Mouse (Mus musculus): ENCODE results near the gene S100a11. TPM values are rescaled to one million over a fixed set of nuclear protein-coding genes. Genes with fewer than 3 reads are reported as not detected.
"Not testable (repeated sequence)": the region's sequence is repeated elsewhere in the genome, so short reads cannot be mapped to it uniquely, and the experiment has no call there.

The S100a11 gene
- polyA plus RNA-seq, 1 experiment from 2014 or later, result 293 TPM

DNA sequence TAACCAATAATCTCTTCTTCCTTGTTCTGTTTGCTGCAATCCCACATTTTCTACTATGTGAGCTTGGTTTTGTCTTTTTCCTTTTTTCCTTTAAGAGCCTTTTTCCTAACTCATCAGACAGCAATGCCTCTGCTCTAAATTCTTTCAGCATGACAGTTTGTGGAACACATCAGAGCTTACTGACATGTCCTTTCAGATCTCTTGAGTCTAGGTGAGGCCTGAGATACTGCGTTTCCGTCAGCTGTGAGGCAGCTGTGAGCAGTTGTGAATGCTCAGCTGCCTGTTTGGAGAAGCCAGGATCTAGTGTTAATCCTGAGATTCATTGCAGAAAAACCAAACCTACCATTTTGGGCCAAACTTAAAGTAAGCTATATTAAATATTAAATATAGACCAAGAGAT is 18.2 kb downstream of the S100a11 start:
- WGBS, result 84% methylated on average over 2 of the region's 2 CpGs
- Histone ChIP-seq H3K9me3 (replicated peaks) (no peaks in the 10 kb centered on the region), H3K4me3 (no peak overlapping the region), H3K4me1 (no peaks in the 10 kb centered on the region), H3K36me3 (no peaks in the 10 kb centered on the region), H3K27me3 (ENCODE audit: low read depth, poor library complexity, severe bottlenecking) (no peaks in the 10 kb centered on the region), H3K27ac (no peak overlapping the region)
- no peak for DNase-seq (ENCODE audit: low spot score)

GRCm38 (mm10) chr3:93541501-93541900 is 21.2 kb downstream of the S100a11 start:
- H3K9me3 ChIP-seq (replicated peaks), result no peaks in the 10 kb centered on the region
- H3K27ac ChIP-seq, result no peak overlapping the region
- no peaks in the 10 kb centered on the region for H3K27me3 ChIP-seq (ENCODE audit: low read depth, poor library complexity, severe bottlenecking)
- no peaks in the 10 kb centered on the region for H3K4me1 ChIP-seq
- WGBS, result 76% methylated on average over 2 of the region's 2 CpGs
- H3K4me3 ChIP-seq, result no peak overlapping the region
- H3K36me3 ChIP-seq, result no peaks in the 10 kb centered on the region
- no peak for DNase-seq (ENCODE audit: low spot score)

DNA sequence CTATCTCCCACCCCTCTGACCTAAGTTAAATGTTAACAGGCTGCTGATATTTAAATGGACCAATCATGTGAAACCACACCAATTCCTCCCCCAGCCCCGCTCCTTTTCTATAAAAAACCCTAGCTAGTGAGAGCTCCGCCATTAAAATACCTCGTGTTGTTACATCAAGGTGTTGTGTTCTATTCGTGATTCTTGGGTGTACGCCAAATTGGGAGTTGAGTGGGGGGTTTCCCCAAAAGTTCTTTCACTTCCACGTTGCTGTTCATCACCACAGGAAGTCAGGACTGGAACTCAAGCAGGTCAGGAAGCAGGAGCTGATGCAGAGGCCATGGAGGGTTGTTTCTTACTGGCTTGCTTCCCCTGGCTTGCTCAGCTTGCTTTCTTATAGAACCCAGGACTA is 23.9 kb downstream of the S100a11 start:
- not testable (repeated sequence) for H3K4me3 ChIP-seq; H3K9me3 ChIP-seq (replicated peaks); DNase-seq (ENCODE audit: low spot score); H3K27me3 ChIP-seq (ENCODE audit: low read depth, poor library complexity, severe bottlenecking); H3K27ac ChIP-seq; H3K4me1 ChIP-seq; H3K36me3 ChIP-seq
- WGBS, result 91% methylated on average over 6 of the region's 6 CpGs

GRCm38 (mm10) chr3:93547099-93547648 is 26.9 kb downstream of the S100a11 start:
- 37% methylated on average over 7 of the region's 7 CpGs for WGBS

DNA sequence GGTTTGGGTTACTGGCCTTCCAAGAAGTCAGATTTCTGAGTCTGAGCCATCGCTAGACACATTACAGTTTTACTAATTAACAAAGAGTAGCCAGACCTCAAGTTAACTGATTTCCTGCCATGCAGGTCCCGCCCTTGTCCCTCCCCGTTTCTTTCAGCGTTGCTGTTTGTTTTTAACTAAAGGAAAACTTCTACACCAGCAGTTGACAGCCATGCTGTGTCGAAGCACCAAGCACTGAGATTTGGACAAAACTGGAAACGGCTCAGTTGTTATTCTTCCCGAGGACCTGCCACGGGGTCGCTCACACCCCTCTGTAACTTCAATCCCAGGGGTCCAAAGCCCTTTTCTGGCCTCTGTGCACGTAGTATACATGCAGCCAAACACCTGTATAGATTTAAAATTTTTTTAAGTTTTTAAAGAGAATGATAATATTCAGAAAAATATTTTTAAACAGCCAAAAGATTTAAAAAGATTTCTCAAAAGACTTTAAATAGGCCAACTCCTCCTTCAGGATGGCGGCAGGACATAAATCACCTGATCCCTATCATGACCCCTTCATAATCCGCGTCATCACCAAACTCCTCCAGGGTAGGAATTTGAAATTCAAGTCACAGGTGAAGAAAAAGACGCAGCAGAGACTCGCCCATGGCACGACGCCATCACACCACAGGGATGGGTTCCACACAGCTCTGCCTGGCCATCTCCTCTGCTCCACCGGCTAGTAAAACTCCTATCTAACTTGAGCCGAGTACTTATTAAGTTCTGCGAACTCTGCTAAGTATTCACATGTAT is 27.7 kb downstream of the S100a11 start:
- no peaks in the 10 kb centered on the region for H3K27me3 ChIP-seq (ENCODE audit: low read depth, poor library complexity, severe bottlenecking)
- WGBS, result 82% methylated on average over 20 of the region's 20 CpGs
- H3K9me3 ChIP-seq (replicated peaks), result no peaks in the 10 kb centered on the region

More at GRCm38 (mm10) chr3:93547099-93547648, 26.9 kb downstream of the S100a11 start:
- Histone ChIP-seq H3K27ac (no peak overlapping the region), H3K4me1 (no peaks in the 10 kb centered on the region), H3K36me3 (no peaks in the 10 kb centered on the region), H3K9me3 (replicated peaks) (no peaks in the 10 kb centered on the region), H3K4me3 (no peak overlapping the region), H3K27me3 (ENCODE audit: low read depth, poor library complexity, severe bottlenecking) (no peaks in the 10 kb centered on the region)
- peak; percentile 87 for DNase-seq (ENCODE audit: low spot score)

GRCm38 (mm10) chr3:93548541-93549266 is 28.4 kb downstream of the S100a11 start:
- no peaks in the 10 kb centered on the region for H3K36me3 ChIP-seq
- no peak overlapping the region for H3K4me3 ChIP-seq
- WGBS, result 95% methylated on average over 5 of the region's 6 CpGs
- peaks cover 5% of the 10 kb centered on the region; the same call in 1 of the 2 replicates for H3K27me3 ChIP-seq (ENCODE audit: low read depth, poor library complexity, severe bottlenecking)
- H3K9me3 ChIP-seq (replicated peaks), result no peaks in the 10 kb centered on the region
- H3K4me1 ChIP-seq, result no peaks in the 10 kb centered on the region
- DNase-seq (ENCODE audit: low spot score), result no peak
- H3K27ac ChIP-seq, result no peak overlapping the region

More for the DNA sequence above, 27.7 kb downstream of the S100a11 start:
- Histone ChIP-seq H3K4me1 (no peaks in the 10 kb centered on the region), H3K4me3 (no peak overlapping the region), H3K27ac (no peak overlapping the region), H3K36me3 (no peaks in the 10 kb centered on the region)
- no peak for DNase-seq (ENCODE audit: low spot score)

DNA sequence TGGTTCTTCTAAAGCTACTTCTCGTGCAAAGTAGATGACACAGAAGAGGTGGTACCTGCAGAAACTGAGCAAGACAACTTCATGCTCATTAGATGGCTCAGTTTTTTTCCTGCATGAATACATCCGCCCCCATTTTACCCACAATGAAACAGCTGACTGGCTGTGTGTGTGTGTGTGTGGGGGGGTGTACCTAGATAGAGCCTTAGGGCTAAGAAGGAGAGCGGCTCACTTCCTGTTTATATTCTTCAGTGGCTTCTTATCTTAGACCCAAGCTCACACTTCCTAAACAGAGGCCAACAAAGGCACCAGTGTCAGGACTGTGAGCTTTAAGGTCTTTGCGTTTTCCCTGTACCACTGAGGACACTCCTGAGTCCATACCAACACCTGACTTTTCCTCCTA is 29.7 kb downstream of the S100a11 start:
- Histone ChIP-seq H3K27me3 (ENCODE audit: low read depth, poor library complexity, severe bottlenecking) (peaks cover 14% of the 10 kb centered on the region; the same call in 1 of the 2 replicates), H3K4me3 (no peak overlapping the region), H3K4me1 (peaks cover 5% of the 10 kb centered on the region; the same call in 1 of the 2 replicates), H3K27ac (no peak overlapping the region), H3K9me3 (replicated peaks) (no peaks in the 10 kb centered on the region), H3K36me3 (no peaks in the 10 kb centered on the region)
- WGBS, result 87% methylated on average over 4 of the region's 4 CpGs
- no peak for DNase-seq (ENCODE audit: low spot score)

DNA sequence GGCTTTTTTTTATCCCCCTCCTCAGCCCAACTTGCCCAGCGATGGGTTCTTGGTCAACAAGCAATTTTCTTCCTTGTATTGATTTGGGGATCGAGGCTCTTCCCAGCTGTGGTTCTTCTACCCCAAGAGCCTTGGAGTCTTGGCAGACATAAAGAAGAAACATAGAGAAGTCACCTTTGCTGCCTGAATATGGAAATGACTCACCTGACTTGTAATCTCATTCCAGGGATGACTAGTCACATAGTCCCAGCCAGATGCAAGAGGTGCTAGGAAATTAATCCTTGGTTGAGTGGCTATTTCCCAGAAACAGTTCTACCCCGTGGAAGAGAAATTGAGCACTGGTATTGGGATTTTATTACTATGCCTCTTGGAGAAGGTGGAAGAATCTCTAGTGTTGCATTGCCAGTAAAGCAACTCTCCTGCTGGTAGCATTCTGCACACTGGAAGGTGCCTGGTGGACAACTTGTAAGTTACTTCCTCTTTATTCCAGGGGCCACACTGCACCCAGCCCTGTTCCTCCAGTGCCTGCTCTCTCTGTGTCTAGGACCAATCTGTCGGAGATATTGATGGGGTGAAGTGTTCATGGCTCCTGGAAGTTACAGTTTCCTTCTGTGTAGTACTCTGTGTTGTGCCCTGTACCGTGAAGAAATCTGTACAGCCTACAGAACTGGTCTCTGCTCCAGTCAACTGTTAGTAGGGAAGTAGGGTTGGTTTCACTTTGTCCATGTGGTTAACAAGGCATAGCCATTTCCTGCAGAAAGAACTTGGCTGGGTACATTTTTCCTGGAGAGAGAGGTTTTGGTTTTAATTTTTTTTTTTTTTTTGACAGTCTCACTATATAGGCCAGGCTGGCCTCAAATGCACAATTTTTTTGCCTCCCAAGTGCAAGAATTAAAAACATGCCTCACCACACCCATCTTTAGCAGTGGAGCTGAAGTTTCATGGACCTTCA is 31.9 kb downstream of the S100a11 start:
- WGBS, result 88% methylated on average over 5 of the region's 5 CpGs
- no peak overlapping the region for H3K27ac ChIP-seq
- no peak overlapping the region for H3K4me3 ChIP-seq
- peaks cover 15% of the 10 kb centered on the region for H3K4me1 ChIP-seq
- H3K36me3 ChIP-seq, result no peaks in the 10 kb centered on the region
- peaks cover 25% of the 10 kb centered on the region for H3K27me3 ChIP-seq (ENCODE audit: low read depth, poor library complexity, severe bottlenecking)
- H3K9me3 ChIP-seq (replicated peaks), result no peaks in the 10 kb centered on the region
- DNase-seq (ENCODE audit: low spot score), result no peak

DNA sequence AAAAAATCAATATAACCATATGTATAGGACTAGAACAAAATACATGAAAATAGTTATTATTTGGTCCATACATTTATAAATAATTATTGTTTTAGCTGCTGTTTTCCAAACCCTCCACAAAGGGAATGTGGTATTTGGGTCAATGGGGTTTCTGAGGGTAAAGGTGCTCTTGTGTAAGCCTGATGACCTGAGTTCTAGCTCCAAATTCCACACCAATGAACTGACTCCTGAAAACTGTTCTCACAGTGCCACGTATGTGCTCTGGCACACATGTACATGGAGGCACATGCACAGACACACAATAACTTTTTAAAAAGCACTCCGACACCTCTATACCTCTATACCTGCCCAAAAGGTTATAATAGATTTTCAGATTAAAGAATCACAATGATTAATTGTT is 33.0 kb downstream of the S100a11 start:
- no peak overlapping the region for H3K27ac ChIP-seq
- 91% methylated on average over 2 of the region's 2 CpGs for WGBS
- H3K4me3 ChIP-seq, result no peak overlapping the region
- no peaks in the 10 kb centered on the region for H3K9me3 ChIP-seq (replicated peaks)
- peaks cover 25% of the 10 kb centered on the region for H3K27me3 ChIP-seq (ENCODE audit: low read depth, poor library complexity, severe bottlenecking)
- peaks cover 15% of the 10 kb centered on the region for H3K4me1 ChIP-seq
- H3K36me3 ChIP-seq, result no peaks in the 10 kb centered on the region
- no peak for DNase-seq (ENCODE audit: low spot score)

DNA sequence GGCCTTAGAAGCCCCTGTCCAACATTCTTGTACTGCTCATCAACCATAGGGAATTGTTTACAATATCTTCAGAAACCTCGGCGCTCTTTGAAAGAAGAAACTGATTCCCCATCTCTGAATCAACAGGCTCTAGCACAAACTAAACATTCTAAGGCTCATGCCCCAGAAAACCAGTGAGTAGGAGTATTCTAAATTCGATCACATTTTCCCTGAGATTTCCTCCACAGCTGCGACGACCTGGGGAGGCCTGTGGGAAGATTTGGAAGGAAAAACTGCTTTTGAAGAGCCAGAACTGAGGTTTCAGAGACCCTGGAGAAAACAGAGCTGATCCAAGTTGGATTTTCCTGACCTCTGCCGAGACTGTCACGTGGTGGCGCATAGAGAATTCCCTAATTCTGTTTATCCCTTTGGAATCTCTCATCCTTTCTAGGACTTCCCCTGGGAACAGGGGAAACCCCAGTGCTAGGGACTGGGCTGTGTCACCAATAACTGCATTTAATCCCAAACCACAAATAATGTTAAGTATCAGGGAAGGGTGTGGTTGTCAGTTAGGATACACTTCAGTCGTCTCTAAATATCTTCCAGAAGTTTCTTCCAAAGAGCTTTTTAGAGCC is 33.6 kb downstream of the S100a11 start:
- Histone ChIP-seq H3K4me1 (peaks cover 15% of the 10 kb centered on the region), H3K27me3 (ENCODE audit: low read depth, poor library complexity, severe bottlenecking) (peaks cover 25% of the 10 kb centered on the region), H3K36me3 (no peaks in the 10 kb centered on the region), H3K4me3 (no peak overlapping the region), H3K9me3 (replicated peaks) (no peaks in the 10 kb centered on the region), H3K27ac (no peak overlapping the region)
- WGBS, result 75% methylated on average over 9 of the region's 9 CpGs
- no peak for DNase-seq (ENCODE audit: low spot score)

GRCm38 (mm10) chr3:93554379-93554980 is 34.2 kb downstream of the S100a11 start:
- 23% methylated on average over 13 of the region's 13 CpGs for WGBS
- H3K27me3 ChIP-seq (ENCODE audit: low read depth, poor library complexity, severe bottlenecking), result peaks cover 25% of the 10 kb centered on the region
- peak overlapping the region; percentile 65 for H3K4me3 ChIP-seq
- H3K27ac ChIP-seq, result peak overlapping the region; percentile 85
- no peaks in the 10 kb centered on the region for H3K9me3 ChIP-seq (replicated peaks)
- peaks cover 15% of the 10 kb centered on the region for H3K4me1 ChIP-seq
- H3K36me3 ChIP-seq, result no peaks in the 10 kb centered on the region
- no peak for DNase-seq (ENCODE audit: low spot score)
